Mouse (Mus musculus) macrophage (primary cell): ENCODE data around the gene Arhgap31. TPM values are rescaled to one million over a fixed set of nuclear protein-coding genes. Genes with fewer than 3 reads are reported as not detected.

Experiments used
- H3K27ac ChIP-seq: fragments of 350-480 bp; formaldehyde crosslinking; 2 replicates; pipeline ENCODE4 v1.9.0; 2021
- H3K36me3 ChIP-seq: fragments of 350-480 bp; formaldehyde crosslinking; 2 replicates; pipeline ENCODE4 v1.9.0; 2021; ENCODE audit errors: inconsistent target
- H3K4me3 ChIP-seq: fragments of 350-480 bp; formaldehyde crosslinking; 2 replicates; pipeline ENCODE4 v1.9.0; 2021; ENCODE audit errors: inconsistent target
- H3K79me2 ChIP-seq: fragments of 350-480 bp; formaldehyde crosslinking; 2 replicates; pipeline ENCODE4 v1.9.0; 2021; ENCODE audit errors: inconsistent target
- WGBS: methylation state at CpG from one replicate; pipeline ENCODE4 v1.1.7; 2026; ENCODE audit warnings: inconsistent platforms; ENCODE audit not compliant: missing documents; 5-methylcytosine and 5-hydroxymethylcytosine counted together
- polyA plus RNA-seq: library from polyadenylated mRNA; stranded (reverse); fragments of 250-400 nt; gene quantifications from 3 replicates; pipeline ENCODE4 v1.2.4, GENCODE M21; 2018; ENCODE audit warnings: inconsistent platforms

The Arhgap31 gene
- polyA plus RNA-seq, 1 experiment from 2014 or later = 40.3 TPM

DNA sequence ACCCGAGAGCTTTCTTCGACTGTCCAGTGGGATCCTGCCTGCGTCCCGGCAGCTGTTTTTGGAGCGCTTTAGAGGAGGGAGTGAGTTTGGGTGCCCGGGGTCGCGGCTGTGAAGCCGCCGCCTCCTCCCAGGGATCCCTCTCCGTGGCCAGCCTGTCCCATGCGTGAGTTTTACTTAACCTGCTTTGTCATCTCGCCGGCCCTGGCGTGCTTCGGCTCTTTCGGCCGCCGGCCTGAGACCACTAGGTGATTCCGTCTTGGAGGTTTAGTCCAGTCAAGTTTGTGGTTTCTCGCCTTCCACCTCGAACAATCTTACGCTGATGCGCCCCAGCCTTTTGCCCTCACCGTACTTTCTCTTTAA is 150.1 kb downstream of the Arhgap31 start:
- Histone ChIP-seq H3K79me2 (peaks cover 53% of the 10 kb centered on the region), H3K4me3 (peak overlapping the region; percentile 96), H3K27ac (peak overlapping the region; percentile 66), H3K36me3 (0 out of 2 replicates have a peak, but pooled peaks cover 6% of the 10 kb centered on the region)
- under 1% methylated on average over 25 of the region's 25 CpGs for WGBS

DNA sequence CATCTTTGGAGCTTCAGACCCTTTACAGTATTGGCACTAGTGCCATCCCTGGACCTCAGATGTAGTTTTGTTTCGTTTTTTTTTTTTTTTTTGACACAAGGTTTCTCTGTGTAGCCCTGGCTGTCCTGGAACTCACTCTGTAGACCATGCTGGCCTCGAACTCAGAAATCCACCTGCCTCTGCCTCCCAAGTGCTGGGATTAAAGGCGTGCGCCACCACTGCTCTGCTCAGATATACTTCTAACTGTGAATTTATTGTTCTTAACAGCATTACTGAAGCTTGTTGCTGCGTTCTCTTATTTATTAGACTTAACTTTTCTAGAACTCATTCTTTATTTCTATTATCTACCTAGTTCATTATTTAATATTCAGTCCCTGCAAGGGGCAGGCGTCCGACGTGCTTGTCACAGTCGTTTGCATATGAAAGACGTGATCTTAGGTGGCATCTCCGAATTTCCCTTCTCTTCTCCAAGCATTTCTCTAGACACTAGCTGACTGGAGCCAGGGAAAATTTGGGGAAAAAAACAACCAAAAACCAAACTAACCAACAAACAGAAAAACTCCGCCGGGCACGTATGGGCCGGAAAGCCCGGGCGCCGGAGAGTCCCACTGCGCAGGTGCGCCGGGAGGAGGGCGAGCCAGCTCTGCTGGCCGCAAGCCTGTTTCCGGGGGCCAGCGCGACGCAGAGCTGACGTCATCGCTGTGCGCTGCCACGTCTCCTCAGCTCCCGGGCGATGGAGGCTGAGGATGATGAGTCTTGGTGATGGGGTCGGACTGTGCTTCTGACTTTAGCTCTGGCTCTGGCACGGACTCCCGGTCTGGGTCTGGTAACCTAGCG is 150.7 kb downstream of the Arhgap31 start:
- H3K4me3 ChIP-seq = peak overlapping the region; percentile 96
- H3K36me3 ChIP-seq = 0 out of 2 replicates have a peak, but pooled peaks cover 6% of the 10 kb centered on the region
- WGBS = 6% methylated on average over 36 of the region's 37 CpGs
- H3K79me2 ChIP-seq = peaks cover 47% of the 10 kb centered on the region
- peak overlapping the region; percentile 66 for H3K27ac ChIP-seq

DNA sequence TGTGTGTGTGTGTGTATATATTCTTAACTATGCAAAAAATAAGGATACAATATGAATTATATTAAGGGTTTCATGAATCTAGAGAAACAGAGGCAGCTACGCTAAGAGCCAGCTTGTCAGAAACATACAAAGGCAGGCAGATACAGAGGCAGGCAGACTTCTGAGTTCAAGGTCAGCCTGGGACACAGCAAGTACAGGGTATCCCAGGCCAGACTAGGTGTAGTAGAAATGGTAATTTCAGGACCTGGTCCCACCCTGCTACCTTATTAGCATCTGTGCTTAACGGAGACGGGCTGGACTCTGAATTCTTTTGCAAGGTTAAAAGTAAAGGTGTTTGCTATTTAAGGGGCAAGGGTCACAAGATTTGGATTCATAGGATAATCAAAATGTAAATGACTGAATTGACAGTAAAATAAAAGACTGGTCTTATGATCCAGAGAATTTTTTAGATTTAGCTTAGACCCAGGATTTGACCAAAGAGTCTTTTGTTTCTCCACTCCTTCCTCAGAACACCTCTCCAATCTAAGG is 154.8 kb downstream of the Arhgap31 start, which contains the start of gene Tmem39a:
Gene Tmem39a (plus strand): TSS at position 478 of the 528 bp plus-strand sequence.
- 85% methylated on average over 3 of the region's 3 CpGs for WGBS
- Histone ChIP-seq H3K27ac (no peak within 1 kb of the TSS), H3K79me2 (peaks cover 6% of the 10 kb centered on the region), H3K4me3 (no peak within 1 kb of the TSS), H3K36me3 (no peaks in the 10 kb centered on the region)

DNA sequence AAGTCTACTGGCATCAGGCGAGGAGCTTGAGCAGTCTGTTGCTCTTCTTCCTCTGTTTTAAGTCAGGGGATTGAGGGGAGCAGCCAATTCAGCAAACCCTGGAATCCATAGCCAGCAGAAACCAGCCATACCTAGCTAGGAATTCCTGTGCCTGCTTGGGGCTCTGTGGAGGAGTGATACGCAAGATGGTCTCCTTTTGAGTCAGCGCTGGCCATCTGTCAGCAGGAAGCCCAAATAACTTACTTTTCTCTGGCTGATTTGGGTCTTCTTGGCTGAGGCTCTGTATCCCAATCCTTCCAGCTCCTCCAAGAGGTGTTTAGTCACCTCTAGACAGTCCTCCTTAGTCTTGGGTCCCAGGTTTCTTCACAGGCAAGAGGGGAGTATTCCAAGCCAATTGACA is 157.1 kb downstream of the Arhgap31 start:
- 92% methylated on average over 3 of the region's 3 CpGs for WGBS

DNA sequence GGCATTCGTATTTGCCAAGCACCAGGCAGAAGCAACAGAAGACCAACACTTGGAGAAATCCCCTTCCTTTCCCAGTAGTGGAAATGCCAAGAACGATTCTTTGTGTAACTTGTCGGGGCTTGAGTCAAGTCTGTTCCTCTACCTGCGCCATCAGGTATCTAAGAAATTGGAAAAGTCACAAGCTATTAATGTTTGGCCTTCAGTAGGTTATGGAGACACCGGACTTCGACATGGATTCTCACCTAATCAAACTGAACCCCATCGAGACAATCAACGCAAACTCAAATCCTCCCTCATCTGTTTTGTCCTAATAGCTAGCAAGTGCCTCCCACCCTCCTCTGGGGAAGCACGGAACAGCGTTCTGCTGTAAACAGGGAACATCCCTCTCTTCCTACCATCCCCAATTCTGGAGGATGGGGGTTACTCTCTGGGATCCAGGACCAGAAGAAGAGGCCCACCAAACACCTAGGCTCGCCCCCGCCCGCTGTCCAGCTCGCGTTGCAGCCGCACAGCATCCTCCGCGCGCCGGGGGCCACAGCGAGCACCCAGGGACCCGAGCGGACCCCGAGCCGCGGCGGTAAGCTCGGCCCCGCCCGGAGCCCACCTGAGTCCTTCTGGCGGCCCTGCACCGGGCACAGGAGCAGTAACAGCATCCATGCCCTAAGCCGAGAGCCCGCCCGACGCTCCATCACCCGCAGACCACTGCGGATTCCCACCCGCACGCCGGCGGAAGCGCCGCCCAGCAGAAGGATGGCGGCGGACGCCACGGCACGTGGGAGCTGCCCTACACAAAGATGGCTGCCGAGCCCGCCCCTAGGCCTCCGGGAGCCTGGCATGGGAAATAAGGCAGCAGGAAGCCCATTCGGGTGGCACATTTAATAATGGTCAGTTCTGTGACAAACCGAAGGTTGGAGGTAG is 163.3 kb downstream of the Arhgap31 start, which contains the start of gene Poglut1:
Gene Poglut1 (minus strand): TSS at position 780 of the 918 bp plus-strand sequence.
- 4% methylated on average over 52 of the region's 54 CpGs for whole genome bisulfite sequencing
- Histone ChIP-seq H3K36me3 (peaks cover 10% of the 10 kb centered on the region; the same call in 1 of the 2 replicates), H3K79me2 (no peaks in the 10 kb centered on the region), H3K4me3 (peak within 1 kb of the TSS; percentile 54), H3K27ac (no peak within 1 kb of the TSS)

More for the DNA sequence above, 157.1 kb downstream of the Arhgap31 start:
- H3K27ac ChIP-seq = no peak overlapping the region
- H3K36me3 ChIP-seq = no peaks in the 10 kb centered on the region
- H3K4me3 ChIP-seq = no peak overlapping the region
- H3K79me2 ChIP-seq = no peaks in the 10 kb centered on the region

Other genes with a start within 250 kb of the Arhgap31 start
- 9.5 to 17.4 TPM (median 10.5 TPM) in 3 replicates for gene Timmdc1, start 190.6 kb downstream of the Arhgap31 start, polyA plus RNA-seq
- gene Poglut1, start 163.0 kb downstream of the Arhgap31 start, polyA plus RNA-seq = 17.7 to 23.5 TPM (median 22.5 TPM) in 3 replicates
- gene Tmem39a, start 154.6 kb downstream of the Arhgap31 start, polyA plus RNA-seq = 8.4 to 15.6 TPM (median 10.1 TPM) in 3 replicates
- 6.9 to 13.1 TPM (median 9.1 TPM) in 3 replicates for gene B4galt4, start 29.0 kb upstream of the Arhgap31 start, polyA plus RNA-seq
- gene Upk1b, start 87.1 kb upstream of the Arhgap31 start, polyA plus RNA-seq = not detected in 3 replicates
- not detected in 3 replicates for gene 4930435E12Rik, start 115.5 kb upstream of the Arhgap31 start, polyA plus RNA-seq
- 0.27 to 0.57 TPM (median 0.49 TPM) in 3 replicates for gene Igsf11, start 179.4 kb upstream of the Arhgap31 start, polyA plus RNA-seq